Mouse (Mus musculus) MEL (cell line): Measurements from ENCODE around the gene Zfp282. TPM values are rescaled to one million over a fixed set of nuclear protein-coding genes. Genes with fewer than 3 reads are reported as not detected.

Source experiments
- DNase-seq: peaks from one replicate; pipeline ENCODE4 v3.0.0; 2011; ENCODE audit warnings: low read depth, low spot score
- H3K27ac ChIP-seq: 2 replicates; pipeline ENCODE4 v1.5.1; 2012; ENCODE audit warnings: low read depth, mild to moderate bottlenecking, control low read depth, low read length, moderate library complexity; ENCODE audit not compliant: control insufficient read depth
- H3K27me3 ChIP-seq, 2 experiments: fragments of 150-350 bp in 1 of 2; sonication (generic) in 1 of 2; 2 replicates each; pipeline ENCODE4 v1.6.1; 2012; ENCODE audit warnings: low read length in 2 of 2, mild to moderate bottlenecking in 2 of 2, improper control_type of control experiment in 1 of 2, moderate library complexity in 1 of 2; ENCODE audit not compliant: insufficient read depth in 2 of 2, control insufficient read depth in 1 of 2
- H3K36me3 ChIP-seq, 2 experiments: 2 replicates each; pipeline ENCODE4 v1.6.1; 2012 to 2014; ENCODE audit warnings: low read length in 2 of 2, improper control_type of control experiment in 1 of 2, inconsistent platforms in 1 of 2, mild to moderate bottlenecking in 1 of 2; ENCODE audit not compliant: insufficient read depth in 2 of 2, control insufficient read depth in 1 of 2
- H3K4me1 ChIP-seq, 2 experiments: fragments of 150-350 bp in 1 of 2; sonication (generic) in 1 of 2; 2 replicates each; pipeline ENCODE4 v1.6.1; 2012; ENCODE audit warnings: low read length in 2 of 2, improper control_type of control experiment in 1 of 2, mild to moderate bottlenecking in 1 of 2; ENCODE audit not compliant: insufficient read depth in 2 of 2, control insufficient read depth in 1 of 2
- H3K4me3 ChIP-seq, 2 experiments: fragments of 150-350 bp in 1 of 2; sonication (generic) in 1 of 2; 2 replicates each; pipeline ENCODE4 v1.5.1; 2012; ENCODE audit warnings: low read depth in 2 of 2, low read length in 2 of 2, mild to moderate bottlenecking in 2 of 2, moderate library complexity in 2 of 2, control low read depth in 1 of 2, improper control_type of control experiment in 1 of 2; ENCODE audit not compliant: control insufficient read depth in 1 of 2, insufficient read depth in 1 of 2
- H3K79me2 ChIP-seq: 2 replicates; pipeline ENCODE4 v1.6.1; 2012; ENCODE audit warnings: mild to moderate bottlenecking, low read length, moderate library complexity; ENCODE audit not compliant: control insufficient read depth, poor library complexity, insufficient read depth
- H3K9ac ChIP-seq: 2 replicates; pipeline ENCODE4 v1.6.1; 2012; ENCODE audit warnings: low read depth, mild to moderate bottlenecking, control low read depth, low read length, moderate library complexity; ENCODE audit not compliant: control insufficient read depth, poor library complexity, severe bottlenecking
- H3K9me3 ChIP-seq: fragments of 150-350 bp; sonication (generic); replicated peaks from 2 replicates; pipeline ENCODE4 v1.6.1; 2012; ENCODE audit warnings: mild to moderate bottlenecking, low read length, improper control_type of control experiment, moderate library complexity; ENCODE audit not compliant: insufficient read depth
- BHLHE40 ChIP-seq: IDR thresholded peaks from 2 replicates; pipeline ENCODE4 v1.6.1; 2012; ENCODE audit warnings: low read depth, mild to moderate bottlenecking, inconsistent platforms, low read length, improper control_type of control experiment, borderline replicate concordance
- CHD1 ChIP-seq: IDR thresholded peaks from 2 replicates; pipeline ENCODE4 v1.6.1; 2012; ENCODE audit warnings: low read depth, mild to moderate bottlenecking, inconsistent platforms, low read length, improper control_type of control experiment
- CHD2 ChIP-seq: IDR thresholded peaks from 2 replicates; pipeline ENCODE4 v1.6.1; 2011; ENCODE audit warnings: low read length, improper control_type of control experiment
- CTCF ChIP-seq, 3 experiments: IDR thresholded peaks in 2 of 3; conservative IDR thresholded peaks in 1 of 3; 2 replicates each; pipeline ENCODE4 v1.5.1; 2011 to 2012; ENCODE audit warnings: low read length in 3 of 3, low read depth in 2 of 3, mild to moderate bottlenecking in 2 of 3, improper control_type of control experiment in 1 of 3, inconsistent platforms in 1 of 3, mixed read lengths in 1 of 3, moderate library complexity in 1 of 3; ENCODE audit not compliant: control insufficient read depth in 1 of 3, insufficient read depth in 1 of 3, poor library complexity in 1 of 3, severe bottlenecking in 1 of 3
- E2F4 ChIP-seq: IDR thresholded peaks from 2 replicates; pipeline ENCODE4 v1.6.1; 2011; ENCODE audit warnings: low read depth, low read length, improper control_type of control experiment, borderline replicate concordance
- ELF1 ChIP-seq: IDR thresholded peaks from 2 replicates; pipeline ENCODE4 v1.6.1; 2014; ENCODE audit warnings: low read depth, mild to moderate bottlenecking, inconsistent platforms, low read length, improper control_type of control experiment, moderate library complexity
- EP300 ChIP-seq, 2 experiments: IDR thresholded peaks; 2 replicates each; pipeline ENCODE4 v1.6.1; 2011; ENCODE audit warnings: improper control_type of control experiment in 2 of 2, low read length in 2 of 2, low read depth in 1 of 2, mild to moderate bottlenecking in 1 of 2
- ETS1 ChIP-seq: IDR thresholded peaks from 2 replicates; pipeline ENCODE4 v1.6.1; 2012; ENCODE audit warnings: low read depth, mild to moderate bottlenecking, inconsistent platforms, low read length, improper control_type of control experiment, moderate library complexity
- GABPA ChIP-seq: IDR thresholded peaks from 2 replicates; pipeline ENCODE4 v1.6.1; 2012; ENCODE audit warnings: low read depth, mild to moderate bottlenecking, inconsistent platforms, low read length, improper control_type of control experiment, moderate library complexity
- HCFC1 ChIP-seq: IDR thresholded peaks from 2 replicates; pipeline ENCODE4 v1.6.1; 2012; ENCODE audit warnings: low read depth, mild to moderate bottlenecking, inconsistent platforms, low read length, improper control_type of control experiment, moderate library complexity
- KAT2A ChIP-seq: conservative IDR thresholded peaks from 2 replicates; pipeline ENCODE4 v1.6.1; 2012; ENCODE audit warnings: low read depth, low read length, improper control_type of control experiment, inconsistent platforms
- MAZ ChIP-seq: IDR thresholded peaks from 2 replicates; pipeline ENCODE4 v1.6.1; 2012; ENCODE audit warnings: low read depth, mild to moderate bottlenecking, inconsistent platforms, low read length, improper control_type of control experiment
- MXI1 ChIP-seq: IDR thresholded peaks from 2 replicates; pipeline ENCODE4 v1.6.1; 2011; ENCODE audit warnings: mild to moderate bottlenecking, low read depth, low read length, improper control_type of control experiment
- NELFE ChIP-seq: IDR thresholded peaks from 2 replicates; pipeline ENCODE4 v1.6.1; 2011; ENCODE audit warnings: low read depth, low read length, improper control_type of control experiment
- NRF1 ChIP-seq: IDR thresholded peaks from 2 replicates; pipeline ENCODE4 v1.6.1; 2014; ENCODE audit warnings: low read depth, mild to moderate bottlenecking, inconsistent platforms, low read length, improper control_type of control experiment, moderate library complexity; ENCODE audit not compliant: poor library complexity, insufficient read depth, severe bottlenecking
- POLR2A ChIP-seq, 2 experiments: IDR thresholded peaks; 2 replicates each; pipeline ENCODE4 v1.6.1; 2011 to 2012; ENCODE audit warnings: low read length in 2 of 2, mild to moderate bottlenecking in 2 of 2, control low read depth in 1 of 2, improper control_type of control experiment in 1 of 2, low read depth in 1 of 2, moderate library complexity in 1 of 2; ENCODE audit not compliant: control insufficient read depth in 1 of 2, insufficient read depth in 1 of 2, poor library complexity in 1 of 2
- POLR2AphosphoS2 ChIP-seq: IDR thresholded peaks from 2 replicates; pipeline ENCODE4 v1.6.1; 2011; ENCODE audit warnings: low read length, improper control_type of control experiment
- POLR2AphosphoS5 ChIP-seq: IDR thresholded peaks from 2 replicates; pipeline ENCODE4 v1.6.1; 2012; ENCODE audit warnings: low read depth, borderline replicate concordance, mild to moderate bottlenecking, inconsistent platforms, low read length, moderate library complexity, mixed read lengths
- RAD21 ChIP-seq: IDR thresholded peaks from 2 replicates; pipeline ENCODE4 v1.6.1; 2011; ENCODE audit warnings: mild to moderate bottlenecking, low read depth, low read length, improper control_type of control experiment
- SIN3A ChIP-seq: IDR thresholded peaks from 2 replicates; pipeline ENCODE4 v1.6.1; 2012; ENCODE audit warnings: low read length, improper control_type of control experiment, inconsistent platforms
- SMC3 ChIP-seq: IDR thresholded peaks from 2 replicates; pipeline ENCODE4 v1.6.1; 2011; ENCODE audit warnings: low read depth, low read length, improper control_type of control experiment
- TAL1 ChIP-seq: IDR thresholded peaks from 2 replicates; pipeline ENCODE4 v1.6.1; 2012; ENCODE audit warnings: mild to moderate bottlenecking, inconsistent platforms, low read length, moderate library complexity, mixed read lengths
- TBP ChIP-seq: IDR thresholded peaks from 2 replicates; pipeline ENCODE4 v1.8.0; 2011; ENCODE audit warnings: low read depth, low read length, improper control_type of control experiment
- TCF12 ChIP-seq: IDR thresholded peaks from 2 replicates; pipeline ENCODE4 v1.6.1; 2014; ENCODE audit warnings: low read depth, mild to moderate bottlenecking, inconsistent platforms, low read length, improper control_type of control experiment, moderate library complexity
- UBTF ChIP-seq: IDR thresholded peaks from 2 replicates; pipeline ENCODE4 v1.6.1; 2012; ENCODE audit warnings: low read depth, mild to moderate bottlenecking, inconsistent platforms, low read length, improper control_type of control experiment, moderate library complexity, borderline replicate concordance; ENCODE audit not compliant: insufficient read depth
- USF1 ChIP-seq: IDR thresholded peaks from 2 replicates; pipeline ENCODE4 v1.6.1; 2014; ENCODE audit warnings: low read depth, mild to moderate bottlenecking, inconsistent platforms, low read length, improper control_type of control experiment, moderate library complexity
- ZC3H11A ChIP-seq: IDR thresholded peaks from 2 replicates; pipeline ENCODE4 v1.6.1; 2012; ENCODE audit warnings: low read depth, mild to moderate bottlenecking, inconsistent platforms, low read length, improper control_type of control experiment
- ZKSCAN1 ChIP-seq: IDR thresholded peaks from 2 replicates; pipeline ENCODE4 v1.6.1; 2012; ENCODE audit warnings: low read depth, mild to moderate bottlenecking, inconsistent platforms, low read length, improper control_type of control experiment, moderate library complexity
- ZMIZ1 ChIP-seq: IDR thresholded peaks from 2 replicates; pipeline ENCODE4 v1.6.1; 2012; ENCODE audit warnings: low read depth, mild to moderate bottlenecking, inconsistent platforms, low read length, improper control_type of control experiment, moderate library complexity
- ZNF384 ChIP-seq: IDR thresholded peaks from 2 replicates; pipeline ENCODE4 v1.6.1; 2012; ENCODE audit warnings: low read depth, mild to moderate bottlenecking, inconsistent platforms, low read length, improper control_type of control experiment
- polyA plus RNA-seq, 2 experiments: library from polyadenylated mRNA; stranded (reverse) in 1 of 2; unstranded in 1 of 2; fragments of >175 nt in 1 of 2; fragments of >200 nt in 1 of 2; gene quantifications; 2 replicates each; pipeline versions ENCODE4 v1.2.1 to v1.2.4; 2012; ENCODE audit warnings: low replicate concordance in 2 of 2, low read depth in 1 of 2; ENCODE audit not compliant: insufficient read length in 2 of 2, insufficient read depth in 1 of 2, missing spikeins in 1 of 2
- total RNA-seq: library from RNA; depleted of rRNA; stranded (reverse); fragments of 300-350 nt; gene quantifications from 2 replicates; pipeline ENCODE4 v1.2.3, GENCODE M21; 2012

Zfp282 gene
- total and polyA plus RNA-seq, 3 experiments = 8.2 to 13.8 TPM; not detected in 1

DNA sequence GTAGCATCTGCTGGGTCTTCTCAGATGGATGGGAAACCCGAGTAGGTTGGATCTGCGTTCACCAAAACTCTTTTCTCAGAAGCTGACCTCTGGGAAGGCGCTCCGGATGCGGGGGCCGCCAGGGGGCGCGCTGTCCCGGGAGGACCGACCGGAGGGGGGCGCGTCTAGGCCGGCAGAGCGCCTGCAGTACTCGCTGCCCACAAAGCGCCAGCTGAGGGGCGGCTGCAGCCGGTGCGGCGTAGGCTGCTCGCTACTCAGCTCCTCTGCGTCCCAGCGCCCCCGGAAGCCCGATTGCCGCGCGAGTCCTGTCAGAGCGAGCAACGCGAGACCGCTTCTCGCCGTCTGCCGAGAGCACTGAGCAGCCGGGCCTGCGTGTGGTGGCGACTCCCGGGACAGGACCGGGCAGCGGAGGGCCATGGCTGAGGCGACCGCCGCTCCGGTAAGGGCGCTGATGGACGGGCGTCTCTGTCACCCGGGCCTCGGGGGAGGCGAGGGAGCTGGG lies 41.5 kb upstream of the Zfp282 start, which contains the start of gene Zfp398:
TSS of gene Zfp398 (plus strand) at position 180 of the 502 bp plus-strand sequence.
- H3K4me3 ChIP-seq = peak within 1 kb of the TSS; percentile 72 to 91
- no peaks in the 10 kb centered on the region for H3K9me3 ChIP-seq
- H3K36me3 ChIP-seq = peaks cover 0 to 26% of the 10 kb centered on the region in 2 experiments; a peak in 2 of 4 replicates
- peaks cover 17% of the 10 kb centered on the region for H3K79me2 ChIP-seq
- peak; percentile 96 for DNase-seq
- no peaks in the 10 kb centered on the region for H3K27me3 ChIP-seq
- TF ChIP-seq CTCF (IDR thresholded peaks at IDR 0.05 in 2 of 3, conservative IDR thresholded peaks at IDR 0.05 in 1 of 3; ENCODE audit: control insufficient read depth in 1 of 3, insufficient read depth in 1 of 3, low read depth in 2 of 3, low read length in 3 of 3, poor library complexity in 1 of 3, severe bottlenecking in 1 of 3) = peak; percentile 66 to 100 (median 99)
- no peak for TF ChIP-seq POLR2AphosphoS5
- TF ChIP-seq ZNF384 = no peak
- peak; percentile 68; the same call in 1 of the 2 replicates for TF ChIP-seq POLR2AphosphoS2
- peak; percentile 92 for TF ChIP-seq SIN3A
- TF ChIP-seq ZC3H11A = peak; percentile 33
- no peak for TF ChIP-seq CHD1
- TF ChIP-seq ZKSCAN1 = no peak
- TF ChIP-seq POLR2A (IDR thresholded peaks at IDR 0.05; ENCODE audit: control insufficient read depth in 1 of 2, insufficient read depth in 1 of 2, low read depth in 1 of 2, low read length in 2 of 2, poor library complexity in 1 of 2) = peak; percentile 77 to 82; a peak in 3 of 4 replicates
- peak; percentile 55; the same call in 1 of the 2 replicates for TF ChIP-seq UBTF
- peak; percentile 21; the same call in 1 of the 2 replicates for TF ChIP-seq USF1
- TF ChIP-seq ELF1 = peak; percentile 69
- TF ChIP-seq E2F4 = no peak
- peak; percentile 84 for TF ChIP-seq HCFC1
- TF ChIP-seq NRF1 = no peak
- TF ChIP-seq TAL1 = no peak
- no peak for TF ChIP-seq TBP
- no peak; the same call in 1 of the 2 replicates for TF ChIP-seq KAT2A
- peak; percentile 47; the same call in 1 of the 2 replicates for TF ChIP-seq TCF12
- peak; percentile 82 for TF ChIP-seq ETS1
- TF ChIP-seq SMC3 = peak; percentile 70
- peak; percentile 76 for TF ChIP-seq NELFE
- TF ChIP-seq ZMIZ1 = 0 out of 2 replicates have a peak, but pooled peaks have one; percentile 51
- TF ChIP-seq CHD2 = no peak; the same call in 1 of the 2 replicates
- peak; percentile 33 for TF ChIP-seq RAD21
- TF ChIP-seq BHLHE40 = no peak
- 0 out of 4 replicates have a peak, but pooled peaks of 1 of the 2 experiments have one; percentile 34 for TF ChIP-seq EP300 (IDR thresholded peaks at IDR 0.05; ENCODE audit: low read depth in 1 of 2, low read length in 2 of 2)
- TF ChIP-seq GABPA = peak; percentile 79; the same call in 1 of the 2 replicates
- peak; percentile 92 for TF ChIP-seq MAZ
- peak; percentile 83 for TF ChIP-seq MXI1
- peaks cover 12 to 16% of the 10 kb centered on the region in 2 experiments for H3K4me1 ChIP-seq
- peak within 1 kb of the TSS; percentile 82 for H3K9ac ChIP-seq
- peak within 1 kb of the TSS; percentile 54 for H3K27ac ChIP-seq
